Mouse (Mus musculus) heart, embryonic 14.5 days (tissue): Measurements from ENCODE around the gene Thsd4. TPM values are rescaled to one million over a fixed set of nuclear protein-coding genes. Genes with fewer than 3 reads are reported as not detected.
"Not testable (repeated sequence)": the region's sequence is repeated elsewhere in the genome, so short reads cannot be mapped to it uniquely, and the experiment has no call there.

Source experiments
- ATAC-seq: fragments of 200-750 bp; cut with Nextera tagmentation; 2 replicates; pipeline ENCODE4 v1.8.0; 2017; ENCODE audit warnings: low read depth, moderate TSS enrichment; ENCODE audit not compliant: insufficient number of reproducible peaks, insufficient read depth, low FRiP score
- H3K27ac ChIP-seq, 2 experiments: fragments of 200-500 bp in 1 of 2; fragments of 300-500 bp in 1 of 2; sonication (generic) in 1 of 2; replicated peaks in 1 of 2; 2 replicates each; pipeline ENCODE4 v1.5.1; 2012 to 2014; ENCODE audit warnings: low read depth in 2 of 2, low read length in 2 of 2, control low read depth in 1 of 2, mild to moderate bottlenecking in 1 of 2, mixed read lengths in 1 of 2; ENCODE audit not compliant: control insufficient read depth in 1 of 2, insufficient read depth in 1 of 2
- H3K27me3 ChIP-seq: fragments of 300-500 bp; sonication (generic); 2 replicates; pipeline ENCODE4 v1.6.1; 2014; ENCODE audit warnings: mild to moderate bottlenecking, low read length, control low read depth; ENCODE audit not compliant: control insufficient read depth, insufficient read depth
- H3K36me3 ChIP-seq: fragments of 300-500 bp; sonication (generic); 2 replicates; pipeline ENCODE4 v1.6.1; 2014; ENCODE audit warnings: mild to moderate bottlenecking, control low read depth, low read length, mixed read lengths; ENCODE audit not compliant: control insufficient read depth, insufficient read depth
- H3K4me1 ChIP-seq, 2 experiments: fragments of 200-500 bp in 1 of 2; fragments of 300-500 bp in 1 of 2; sonication (generic) in 1 of 2; 2 replicates each; pipeline ENCODE4 v1.6.1; 2012 to 2014; ENCODE audit warnings: low read length in 2 of 2, control low read depth in 1 of 2, mixed read lengths in 1 of 2; ENCODE audit not compliant: control insufficient read depth in 2 of 2, insufficient read depth in 2 of 2
- H3K4me2 ChIP-seq: fragments of 300-500 bp; sonication (generic); 2 replicates; pipeline ENCODE4 v1.6.1; 2014; ENCODE audit warnings: mild to moderate bottlenecking, low read length
- H3K4me3 ChIP-seq, 2 experiments: fragments of 200-500 bp in 1 of 2; fragments of 300-500 bp in 1 of 2; sonication (generic) in 1 of 2; 2 replicates each; pipeline ENCODE4 v1.5.1; 2012 to 2014; ENCODE audit warnings: low read length in 2 of 2, mild to moderate bottlenecking in 2 of 2, control low read depth in 1 of 2, low read depth in 1 of 2, moderate library complexity in 1 of 2; ENCODE audit not compliant: control insufficient read depth in 1 of 2, insufficient read depth in 1 of 2
- H3K9ac ChIP-seq: fragments of 300-500 bp; sonication (generic); 2 replicates; pipeline ENCODE4 v1.6.1; 2014; ENCODE audit warnings: mild to moderate bottlenecking, low read length
- H3K9me3 ChIP-seq: fragments of 300-500 bp; sonication (generic); 2 replicates; pipeline ENCODE4 v1.6.1; 2016; ENCODE audit warnings: low read length, control low read depth; ENCODE audit not compliant: control insufficient read depth
- WGBS: fragments of 180-500 bp; shearing (Covaris S2); extraction: QIAGEN DNeasy Blood & Tissue Kit; methylation state at CpG from one replicate; pipeline ENCODE4 v1.1.7; 2014; 5-methylcytosine and 5-hydroxymethylcytosine counted together
- polyA plus RNA-seq: library from polyadenylated mRNA; unstranded; fragments of >200 nt; fragmentation: Nextera tagmentation; extraction: Ambion mirVana; gene quantifications from 2 replicates; pipeline ENCODE4 v1.2.1, GENCODE M21; 2014

The Thsd4 gene
- polyA plus RNA-seq, 1 experiment from 2014 or later = 9.5 TPM

- 79% methylated on average over 6 of the region's 6 CpGs for WGBS
- Histone ChIP-seq H3K9me3 (no peaks in the 10 kb centered on the region), H3K27ac (no peak overlapping the region), H3K4me3 (no peak overlapping the region), H3K36me3 (no peaks in the 10 kb centered on the region), H3K9ac (no peak overlapping the region), H3K27me3 (no peaks in the 10 kb centered on the region), H3K4me2 (no peak overlapping the region), H3K4me1 (peaks cover 0 to 7% of the 10 kb centered on the region in 2 experiments; a peak in 2 of 4 replicates)
- ATAC-seq = no peak
These were observed 339.5 kb downstream of the Thsd4 start for GRCm38 (mm10) chr9:60182371-60182770.

- Histone ChIP-seq H3K27ac (no peak overlapping the region), H3K9me3 (no peaks in the 10 kb centered on the region), H3K36me3 (no peaks in the 10 kb centered on the region), H3K4me1 (peaks cover 0 to 4% of the 10 kb centered on the region in 2 experiments; a peak in 1 of 4 replicates), H3K4me3 (no peak overlapping the region), H3K9ac (no peak overlapping the region), H3K27me3 (no peaks in the 10 kb centered on the region), H3K4me2 (no peak overlapping the region)
- no peak for ATAC-seq
- WGBS = 88% methylated on average over 3 of the region's 3 CpGs
These were observed 340.9 kb downstream of the Thsd4 start for GRCm38 (mm10) chr9:60180936-60181335.

GRCm38 (mm10) chr9:60180114-60180513, 341.7 kb downstream of the Thsd4 start:
- Histone ChIP-seq H3K4me1 (peaks cover 0 to 4% of the 10 kb centered on the region in 2 experiments; a peak in 1 of 4 replicates), H3K9me3 (no peaks in the 10 kb centered on the region), H3K27ac (no peak overlapping the region), H3K4me2 (no peak overlapping the region), H3K9ac (no peak overlapping the region), H3K4me3 (no peak overlapping the region), H3K27me3 (no peaks in the 10 kb centered on the region), H3K36me3 (no peaks in the 10 kb centered on the region)
- WGBS = 85% methylated on average over 6 of the region's 6 CpGs
- ATAC-seq = no peak

GRCm38 (mm10) chr9:60176311-60176710, 345.5 kb downstream of the Thsd4 start:
- 83% methylated on average over 3 of the region's 3 CpGs for WGBS
- Histone ChIP-seq H3K4me2 (no peak overlapping the region), H3K4me3 (no peak overlapping the region), H3K9ac (no peak overlapping the region), H3K9me3 (no peaks in the 10 kb centered on the region), H3K27me3 (no peaks in the 10 kb centered on the region), H3K36me3 (no peaks in the 10 kb centered on the region), H3K27ac (no peak overlapping the region), H3K4me1 (no peaks in the 10 kb centered on the region)
- ATAC-seq = no peak

- H3K27me3 ChIP-seq, H3K27ac ChIP-seq, ATAC-seq, H3K9me3 ChIP-seq, H3K4me2 ChIP-seq, H3K4me1 ChIP-seq, H3K36me3 ChIP-seq, H3K4me3 ChIP-seq, H3K9ac ChIP-seq: not testable (repeated sequence)
- 59% methylated on average over 8 of the region's 9 CpGs for WGBS
These were observed 349.3 kb downstream of the Thsd4 start for GRCm38 (mm10) chr9:60172459-60173060.

- Histone ChIP-seq H3K9ac (no peak overlapping the region), H3K36me3 (no peaks in the 10 kb centered on the region), H3K4me3 (no peak overlapping the region), H3K27ac (no peak overlapping the region), H3K4me2 (no peak overlapping the region), H3K9me3 (no peaks in the 10 kb centered on the region), H3K4me1 (no peaks in the 10 kb centered on the region), H3K27me3 (no peaks in the 10 kb centered on the region)
- no peak for ATAC-seq
- 88% methylated on average over 4 of the region's 4 CpGs for WGBS
These were observed 354.9 kb downstream of the Thsd4 start for GRCm38 (mm10) chr9:60166990-60167389.

- Histone ChIP-seq H3K4me3 (no peak overlapping the region), H3K27me3 (no peaks in the 10 kb centered on the region), H3K9ac (no peak overlapping the region), H3K4me2 (no peak overlapping the region), H3K27ac (no peak overlapping the region), H3K9me3 (no peaks in the 10 kb centered on the region), H3K4me1 (peaks cover 2% of the 10 kb centered on the region in 2 experiments; a peak in 2 of 4 replicates), H3K36me3 (no peaks in the 10 kb centered on the region)
- no peak for ATAC-seq
- 34% methylated on average over 5 of the region's 5 CpGs for WGBS
These were observed 361.0 kb downstream of the Thsd4 start for GRCm38 (mm10) chr9:60160855-60161254.

- H3K9me3 ChIP-seq = no peaks in the 10 kb centered on the region
- H3K36me3 ChIP-seq = no peaks in the 10 kb centered on the region
- H3K27ac ChIP-seq = no peak overlapping the region
- no peak overlapping the region for H3K4me3 ChIP-seq
- ATAC-seq = no peak
- no peak overlapping the region for H3K4me2 ChIP-seq
- WGBS = 85% methylated on average over 7 of the region's 7 CpGs
- no peaks in the 10 kb centered on the region for H3K27me3 ChIP-seq
- H3K4me1 ChIP-seq = peaks cover 2% of the 10 kb centered on the region in 2 experiments; a peak in 2 of 4 replicates
- no peak overlapping the region for H3K9ac ChIP-seq
These were observed 361.7 kb downstream of the Thsd4 start for GRCm38 (mm10) chr9:60160194-60160593.
